In the genomic region with DNA sequence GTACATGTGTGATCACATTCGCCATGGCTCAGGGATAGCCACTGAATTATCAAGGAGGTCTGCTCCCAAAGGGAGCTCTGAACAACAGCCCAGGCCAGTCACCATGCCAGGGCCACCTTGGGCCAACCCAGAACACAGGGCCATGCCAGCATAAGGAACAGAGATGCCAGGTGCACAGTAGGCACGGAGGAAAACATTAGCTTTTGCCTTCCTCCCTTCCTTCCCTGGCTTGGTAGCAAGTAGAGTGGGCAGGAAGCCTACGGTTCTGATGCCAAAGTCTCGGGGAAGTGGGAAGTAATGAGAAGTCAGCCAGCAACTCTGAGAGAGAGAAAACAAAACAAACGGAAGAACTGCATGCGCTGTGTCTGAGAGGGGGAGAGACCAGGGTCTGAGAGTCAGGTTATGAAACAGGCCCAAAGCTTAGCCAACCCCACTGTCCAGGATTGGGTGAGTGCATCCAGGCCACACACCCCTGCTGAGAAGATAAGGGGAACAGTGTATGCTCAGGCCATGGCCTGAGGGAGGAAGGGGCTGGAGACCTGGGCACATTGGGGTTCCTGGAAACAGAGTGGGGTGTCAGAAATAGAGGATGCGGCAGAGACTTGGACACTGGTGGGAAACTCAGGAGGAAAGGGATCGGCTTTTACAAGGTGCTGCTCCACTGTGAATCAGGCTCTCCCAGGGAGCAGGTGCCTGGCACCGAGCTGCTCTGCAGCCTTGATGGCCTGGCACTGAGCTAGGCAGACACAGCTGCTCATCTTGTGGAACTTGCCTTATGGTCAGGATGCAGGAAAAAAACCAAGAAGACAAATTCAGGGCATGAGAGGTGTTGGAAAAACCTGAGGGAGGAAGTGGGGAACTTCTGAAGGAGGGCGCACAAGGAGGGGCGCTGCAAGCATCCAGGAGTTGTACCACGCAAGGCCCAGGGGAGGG, we compare ENCODE assay signal across 10 mouse cellular contexts. TPM values are rescaled to one million over a fixed set of nuclear protein-coding genes. Genes with fewer than 3 reads are reported as not detected.
DNase-seq lines count a peak whose midpoint lies in the region; ATAC-seq and TF ChIP-seq lines count a peak whose summit lies in the region.
"Had no signal": no experiment of that assay in that cellular context is flagged by ENCODE, and none has a peak within 500 bp of the region (broad histone marks: within the 10 kb centered on the region; RNA-seq: fewer than 3 reads in every experiment).

No protein-coding gene starts in this region.

- no peak for TF ChIP-seq POLR2A in brain, embryonic 14.5 days (IDR thresholded peaks at IDR 0.05; ENCODE audit: borderline replicate concordance, extremely low read depth, insufficient read depth, insufficient read length, poor library complexity, severe bottlenecking)

- H3K4me3 ChIP-seq in hindbrain, embryonic 16.5 days (ENCODE audit: low read length): no peak overlapping the region
- no peak overlapping the region for H3K4me3 ChIP-seq in hindbrain, embryonic 10.5 days
- H3K4me3 ChIP-seq: limb, embryonic 15.5 days had no signal

- WGBS in hindbrain, embryonic 16.5 days: 73% methylated on average over 12 of the region's 12 CpGs
- 87% methylated on average over 12 of the region's 12 CpGs for WGBS in hindbrain, embryonic 10.5 days

- H3K36me3 ChIP-seq in hindbrain, embryonic 16.5 days (ENCODE audit: control insufficient read depth, insufficient read depth, low read length): no peaks in the 10 kb centered on the region
- peaks cover 10% of the 10 kb centered on the region; the same call in 1 of the 2 replicates for H3K36me3 ChIP-seq in hindbrain, embryonic 10.5 days
- H3K36me3 ChIP-seq: limb, embryonic 15.5 days had no signal

- no peaks in the 10 kb centered on the region for H3K27me3 ChIP-seq in hindbrain, embryonic 16.5 days (replicated peaks; ENCODE audit: control insufficient read depth, insufficient read depth, low read length)
- H3K27me3 ChIP-seq in hindbrain, embryonic 10.5 days (ENCODE audit: insufficient read depth, poor library complexity, severe bottlenecking): no peaks in the 10 kb centered on the region
- H3K27me3 ChIP-seq: limb, embryonic 15.5 days had no signal

- H3K9ac ChIP-seq in hindbrain, embryonic 16.5 days (ENCODE audit: low read depth, low read length): no peak overlapping the region; the same call in 1 of the 2 replicates
- H3K9ac ChIP-seq: limb, embryonic 15.5 days had no signal

- no peak overlapping the region for H3K4me2 ChIP-seq in hindbrain, embryonic 16.5 days (ENCODE audit: low read length)
- H3K4me2 ChIP-seq: limb, embryonic 15.5 days had no signal

- ATAC-seq in hindbrain, embryonic 16.5 days: peak; percentile 49
- no peak for ATAC-seq in activated CD4-positive, CD25-positive, alpha-beta regulatory T cell, adult 4 months

- TF ChIP-seq CTCF in brain, embryonic 14.5 days (IDR thresholded peaks at IDR 0.05; ENCODE audit: borderline replicate concordance, extremely low read depth, insufficient read depth, insufficient read length): no peak

- no peaks in the 10 kb centered on the region for H3K9me3 ChIP-seq in hindbrain, embryonic 16.5 days (ENCODE audit: control insufficient read depth, low read length)
- peaks cover 8% of the 10 kb centered on the region; the same call in 1 of the 2 replicates for H3K9me3 ChIP-seq in hindbrain, embryonic 10.5 days
- H3K9me3 ChIP-seq: limb, embryonic 15.5 days had no signal

- H3K4me1 ChIP-seq in hindbrain, embryonic 16.5 days (ENCODE audit: control insufficient read depth, insufficient read depth, low read depth, low read length): no peaks in the 10 kb centered on the region; the same call in 1 of the 2 replicates
- H3K4me1 ChIP-seq in hindbrain, embryonic 10.5 days (replicated peaks): peaks cover 15% of the 10 kb centered on the region
- H3K4me1 ChIP-seq: limb, embryonic 15.5 days had no signal

- no peak overlapping the region for H3K27ac ChIP-seq in hindbrain, embryonic 16.5 days (ENCODE audit: low read depth, low read length)
- H3K27ac ChIP-seq in hindbrain, embryonic 10.5 days: no peak overlapping the region
- H3K27ac ChIP-seq: limb, embryonic 15.5 days had no signal

- no peak for DNase-seq in hindbrain, embryonic 10.5 days (ENCODE audit: low spot score)
- peak; percentile 59 for DNase-seq in brain, embryonic 14.5 days (ENCODE audit: low read depth)
- DNase-seq in cerebellum, postnatal 10 days: peak; percentile 93 to 97
- peak; percentile 53 to 57 for DNase-seq in layer of hippocampus, postnatal 10 days (ENCODE audit: low spot score in 2 of 2)
- DNase-seq in B cell, adult 2 months: no peak
- no peak for DNase-seq in thymus, postnatal 36 days
- DNase-seq: lung, postnatal 14 days had no signal

RNA-seq across cellular contexts. Expression of gene Bsn, which starts 36.4 kb away (rescaled TPM):
- polyA plus RNA-seq in hindbrain, embryonic 16.5 days (2015; fragmentation: Nextera tagmentation; extraction: Ambion mirVana): 8.7 and 9.5 TPM in 2 replicates
- 1.4 and 2.4 TPM in 2 replicates for polyA plus RNA-seq in hindbrain, embryonic 10.5 days (2016; fragmentation: Nextera tagmentation; extraction: Ambion mirVana)
- polyA plus RNA-seq in brain, embryonic 14.5 days (2012; rRNA removed): 18.7 and 40.0 TPM in 2 replicates
- total RNA-seq in layer of hippocampus, postnatal 10 days (2021): 100 to 1,000 TPM; 129 to 137 TPM
- under 1 TPM; 0.33 to 0.73 TPM for polyA plus RNA-seq in activated CD4-positive, CD25-positive, alpha-beta regulatory T cell, adult 4 months (2017; shearing (Covaris generic))

RNA-seq across cellular contexts. Expression of gene Apeh, which starts 59.4 kb away (rescaled TPM):
- 58.6 and 60.9 TPM in 2 replicates for polyA plus RNA-seq in hindbrain, embryonic 16.5 days (2015; fragmentation: Nextera tagmentation; extraction: Ambion mirVana)
- 77.0 and 83.8 TPM in 2 replicates for polyA plus RNA-seq in hindbrain, embryonic 10.5 days (2016; fragmentation: Nextera tagmentation; extraction: Ambion mirVana)
- 65.1 and 81.4 TPM in 2 replicates for polyA plus RNA-seq in brain, embryonic 14.5 days (2012; rRNA removed)
- 10 to 100 TPM; 41.0 to 46.7 TPM for total RNA-seq in layer of hippocampus, postnatal 10 days (2021)
- polyA plus RNA-seq in activated CD4-positive, CD25-positive, alpha-beta regulatory T cell, adult 4 months (2017; shearing (Covaris generic)): 10 to 100 TPM; 39.4 to 45.0 TPM

Comparison
In these comparisons a context has a peak if more than half of its experiments do, and no peak if none do; other contexts are left out.
1. DNase-seq: peak in brain, embryonic 14.5 days (single experiment), cerebellum, postnatal 10 days (2 of 2) and layer of hippocampus, postnatal 10 days (2 of 2); none in hindbrain, embryonic 10.5 days (single experiment), B cell, adult 2 months (0 of 2) and thymus, postnatal 36 days (0 of 2).